ENCODE assay signal across 13 mouse cellular contexts in genomic region chr4:48332453-48333051, GRCm38 (mm10). TPM values are rescaled to one million over a fixed set of nuclear protein-coding genes. Genes with fewer than 3 reads are reported as not detected.
DNase-seq lines count a peak whose midpoint lies in the region; ATAC-seq and TF ChIP-seq lines count a peak whose summit lies in the region.
"Had no signal": no experiment of that assay in that cellular context is flagged by ENCODE, and none has a peak within 500 bp of the region (broad histone marks: within the 10 kb centered on the region; RNA-seq: fewer than 3 reads in every experiment).

No protein-coding gene starts in this region.

- TF ChIP-seq POLR2A in lung, adult 2 months (IDR thresholded peaks at IDR 0.05; ENCODE audit: borderline replicate concordance, extremely low read depth, low read depth, low read length) = no peak

- peak; percentile 6 to 34 for DNase-seq in lung, adult 18-20 months
- no peak for DNase-seq in lung, adult 2 months
- peak; percentile 44 for DNase-seq in 416B (ENCODE audit: low read depth)
- peak; percentile 22 for DNase-seq in adipocyte (ENCODE audit: low spot score)
- DNase-seq in gastrocnemius, postnatal 4 days (ENCODE audit: low spot score in 2 of 2) = no peak
- no peak for DNase-seq in c-Kit-positive CD71-positive TER-119-positive erythroid progenitor cells, embryonic 14.5 days (ENCODE audit: low spot score)
- DNase-seq: cerebellum, postnatal 14 days; gastrocnemius, adult 2 months had no signal

- no peak overlapping the region; the same call in 1 of the 2 replicates for H3K27ac ChIP-seq in intestine, postnatal 0 days (ENCODE audit: low read depth, low read length)
- H3K27ac ChIP-seq: gastrocnemius, adult 2 months; heart, embryonic 10.5 days; hindbrain, embryonic 15.5 days; stomach, embryonic 15.5 days had no signal

- 68% methylated on average over 6 of the region's 6 CpGs for WGBS in lung, adult 2 months
- 46% methylated on average over 6 of the region's 6 CpGs for WGBS in intestine, postnatal 0 days

- H3K4me1 ChIP-seq in lung, adult 2 months (ENCODE audit: control insufficient read depth, insufficient read depth, low read length) = no peaks in the 10 kb centered on the region
- no peaks in the 10 kb centered on the region for H3K4me1 ChIP-seq in intestine, postnatal 0 days (replicated peaks; ENCODE audit: control insufficient read depth, insufficient read depth, low read length)
- H3K4me1 ChIP-seq: heart, embryonic 10.5 days; hindbrain, embryonic 15.5 days; stomach, embryonic 15.5 days had no signal

- H3K4me2 ChIP-seq in intestine, postnatal 0 days (replicated peaks; ENCODE audit: low read depth) = no peak overlapping the region; the same call in 1 of the 2 replicates
- H3K4me2 ChIP-seq: hindbrain, embryonic 15.5 days; stomach, embryonic 15.5 days had no signal

- no peaks in the 10 kb centered on the region for H3K9me3 ChIP-seq in intestine, postnatal 0 days (ENCODE audit: control insufficient read depth)
- H3K9me3 ChIP-seq: heart, embryonic 10.5 days; hindbrain, embryonic 15.5 days; stomach, embryonic 15.5 days had no signal

- H3K4me3 ChIP-seq in lung, adult 2 months (replicated peaks; ENCODE audit: extremely low read depth, low read depth, low read length) = no peak overlapping the region
- no peak overlapping the region for H3K4me3 ChIP-seq in intestine, postnatal 0 days (ENCODE audit: low read depth, low read length)
- H3K4me3 ChIP-seq: gastrocnemius, adult 2 months; heart, embryonic 10.5 days; hindbrain, embryonic 15.5 days; stomach, embryonic 15.5 days had no signal

- no peaks in the 10 kb centered on the region for H3K36me3 ChIP-seq in intestine, postnatal 0 days (ENCODE audit: control insufficient read depth, insufficient read depth)
- H3K36me3 ChIP-seq: heart, embryonic 10.5 days; hindbrain, embryonic 15.5 days; stomach, embryonic 15.5 days had no signal

- no peak for TF ChIP-seq CTCF in lung, adult 2 months (IDR thresholded peaks at IDR 0.05; ENCODE audit: insufficient read depth, low read length)
- no peak for TF ChIP-seq CTCF in intestine, postnatal 0 days (IDR thresholded peaks at IDR 0.05; ENCODE audit: low read depth)

- no peaks in the 10 kb centered on the region for H3K27me3 ChIP-seq in intestine, postnatal 0 days (replicated peaks; ENCODE audit: control insufficient read depth, insufficient read depth, low read length)
- H3K27me3 ChIP-seq: hindbrain, embryonic 15.5 days; stomach, embryonic 15.5 days had no signal

- peak; percentile 80 for ATAC-seq in intestine, postnatal 0 days
- ATAC-seq: forebrain, embryonic 16.5 days had no signal

- no peak overlapping the region for H3K9ac ChIP-seq in intestine, postnatal 0 days (ENCODE audit: low read depth, low read length)
- H3K9ac ChIP-seq: hindbrain, embryonic 15.5 days; stomach, embryonic 15.5 days had no signal

RNA-seq across cellular contexts. Expression of gene Invs, which starts 53.0 kb away (rescaled TPM):
- 3.7 and 4.7 TPM in 2 replicates for polyA plus RNA-seq in lung, adult 2 months (2012; rRNA removed)
- polyA plus RNA-seq in intestine, postnatal 0 days (2015; fragmentation: Nextera tagmentation; extraction: Ambion mirVana) = 1.8 and 2.4 TPM in 2 replicates
- total RNA-seq in gastrocnemius, postnatal 4 days (2021) = 1 to 10 TPM; 6.7 to 7.0 TPM

RNA-seq across cellular contexts. Expression of gene Erp44, which starts 53.2 kb away (rescaled TPM):
- polyA plus RNA-seq in lung, adult 2 months (2012; rRNA removed) = 8.6 and 11.9 TPM in 2 replicates
- polyA plus RNA-seq in intestine, postnatal 0 days (2015; fragmentation: Nextera tagmentation; extraction: Ambion mirVana) = 75.7 and 78.8 TPM in 2 replicates
- 10 to 100 TPM; 37.0 to 39.6 TPM for total RNA-seq in gastrocnemius, postnatal 4 days (2021)

Comparison
In these comparisons a context has a peak if more than half of its experiments do, and no peak if none do; other contexts are left out.
1. DNase-seq: peak in lung, adult 18-20 months (2 of 2), 416B (single experiment) and adipocyte (single experiment); none in lung, adult 2 months (single experiment), gastrocnemius, postnatal 4 days (0 of 2) and c-Kit-positive CD71-positive TER-119-positive erythroid progenitor cells, embryonic 14.5 days (single experiment).